Mouse (Mus musculus) embryonic fibroblast, embryonic 13.5 days (primary cell): ENCODE results near the gene Tmem94.

Experiments used
- CTCF ChIP-seq: IDR thresholded peaks from 2 replicates; pipeline ENCODE4 v1.5.1; 2011; ENCODE audit warnings: mild to moderate bottlenecking, control low read depth, low read length, moderate library complexity, borderline replicate concordance; ENCODE audit not compliant: insufficient read depth
- POLR2A ChIP-seq: IDR thresholded peaks from 2 replicates; pipeline ENCODE4 v1.6.1; 2011; ENCODE audit warnings: low read depth, mild to moderate bottlenecking, control low read depth, low read length, moderate library complexity

DNA sequence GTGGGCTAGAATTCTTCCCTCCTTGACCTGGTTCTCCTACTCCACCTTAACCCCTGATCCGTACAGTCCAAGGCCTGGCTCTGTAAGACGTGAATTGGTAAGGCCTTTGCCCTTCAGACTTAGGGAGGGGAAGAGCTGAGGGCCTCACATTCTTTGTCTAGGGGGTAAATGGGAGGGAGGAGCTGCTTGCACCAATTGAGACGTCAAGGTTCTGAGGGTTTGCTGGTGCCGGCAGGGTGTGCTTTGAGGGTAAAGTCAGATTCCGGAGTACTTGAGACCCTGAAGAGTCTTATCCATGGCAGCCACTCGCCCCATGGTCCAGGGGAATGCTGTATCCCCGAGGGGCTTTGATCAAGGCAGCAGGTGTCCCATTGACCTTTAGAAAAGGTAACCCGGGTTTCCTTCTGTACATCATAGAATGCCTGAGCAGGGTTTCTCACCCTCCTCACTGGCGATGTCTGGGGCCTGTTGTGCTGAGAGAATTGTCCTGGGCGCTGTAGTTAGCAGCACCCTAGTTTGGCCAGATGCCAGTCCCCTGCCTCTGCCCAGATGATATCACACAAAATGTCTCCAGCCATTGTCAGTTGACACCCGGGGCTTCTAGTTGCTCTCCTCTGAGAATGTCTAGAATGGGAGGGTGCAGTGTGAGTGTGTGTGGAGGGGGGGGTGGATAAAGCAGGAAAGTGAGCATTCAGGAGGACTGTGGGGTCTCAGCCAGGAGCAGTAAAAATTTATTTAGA lies 71.6 kb downstream of the Tmem94 start:
- no peak for TF ChIP-seq CTCF
- no peak for TF ChIP-seq POLR2A
